Mouse (Mus musculus): ENCODE data around the gene Spop. TPM values are rescaled to one million over a fixed set of nuclear protein-coding genes. Genes with fewer than 3 reads are reported as not detected.

Gene Spop
- total RNA-seq (2021): 100 to 1,000 TPM; 122 to 124 TPM
- long read RNA-seq, experiment 1, transcript Spop-202 (11 exons, 2,881 nt): minor isoform, 43 of 256 reads
- long read RNA-seq, experiment 1, transcript Spop-201 (10 exons, 3,063 nt): major isoform, 151 of 256 reads
- long read RNA-seq, experiment 1, partial matches to known transcripts: 20 of 256 reads
- long read RNA-seq, experiment 1, other reads (novel, unspliced or antisense): 42 of 256 reads
- long read RNA-seq, experiment 2, transcript Spop-202 (11 exons, 2,881 nt): minor isoform, 50 of 387 reads
- long read RNA-seq, experiment 2, transcript Spop-201 (10 exons, 3,063 nt): major isoform, 240 of 387 reads
- long read RNA-seq, experiment 2, partial matches to known transcripts: 34 of 387 reads
- long read RNA-seq, experiment 2, other reads (novel, unspliced or antisense): 63 of 387 reads

DNA sequence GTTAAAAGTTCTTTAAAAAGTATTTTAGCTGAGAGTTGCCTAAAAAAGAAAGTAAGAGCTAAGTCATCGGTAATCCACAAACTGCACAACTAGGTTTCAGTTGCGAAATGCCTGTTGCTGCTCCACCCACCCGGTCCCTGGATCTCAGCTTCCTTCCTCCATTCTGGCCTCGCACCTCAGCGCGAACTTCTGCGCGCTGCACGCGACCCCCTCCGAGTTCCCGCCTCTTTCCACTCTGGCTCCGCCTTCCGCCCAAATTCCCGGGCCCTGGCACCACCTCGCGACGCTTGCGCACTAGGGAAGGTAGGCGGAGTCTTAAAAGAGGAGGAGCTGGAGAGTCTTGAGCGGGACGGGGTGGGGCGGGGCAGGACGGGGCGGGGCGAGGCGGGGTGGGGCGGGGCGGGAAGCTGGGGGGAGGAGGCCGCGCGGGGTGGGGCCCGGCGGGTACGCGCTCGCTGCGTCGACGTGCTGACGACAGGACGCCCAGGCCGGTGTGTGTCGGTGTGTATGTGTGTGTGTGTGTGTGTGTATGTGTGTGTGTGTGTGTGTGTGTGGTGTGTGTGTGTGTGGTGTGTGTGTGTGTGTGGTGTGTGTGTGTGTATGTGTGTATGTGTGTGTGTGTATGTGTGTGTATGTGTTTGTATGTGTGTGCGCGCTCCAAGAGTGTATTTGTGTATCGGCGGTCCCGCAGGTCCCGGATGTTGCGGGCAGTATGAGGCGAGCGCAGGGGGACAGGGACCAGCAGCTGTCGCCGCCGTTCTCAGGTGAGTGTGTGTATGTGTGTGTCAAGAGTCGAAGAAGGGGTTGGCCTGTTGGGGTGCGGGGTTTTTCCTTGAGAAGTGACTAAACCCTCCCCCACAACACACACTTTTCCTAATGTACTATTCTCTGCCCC lies at the start of gene Spop:
Gene Spop, plus strand, starts transcription at position 440 of the 895 bp plus-strand sequence.
- peak; percentile 83 to 91 for DNase-seq (ENCODE audit: low spot score in 2 of 2)

DNA sequence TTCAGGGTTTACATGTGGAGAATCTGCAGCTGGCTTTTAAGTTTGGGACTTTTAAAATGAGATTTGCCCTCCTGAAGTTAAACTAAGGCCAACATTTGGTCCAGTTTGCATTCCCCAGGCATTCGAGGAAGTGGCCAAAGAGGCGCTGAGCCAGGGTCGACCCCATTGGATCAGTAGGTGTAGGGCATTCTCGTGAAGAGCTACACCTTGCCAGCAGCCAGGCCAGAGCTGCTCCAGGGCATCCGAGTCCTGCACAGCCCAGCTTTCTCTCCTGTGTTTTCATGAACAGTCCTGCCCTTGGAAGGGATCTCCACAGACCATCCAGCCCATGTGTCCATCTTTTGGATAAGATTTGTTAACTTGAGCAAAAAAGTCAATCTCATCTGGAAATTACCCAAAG lies 49.5 kb upstream of the Spop start:
- DNase-seq (ENCODE audit: low spot score in 2 of 2): no peak

DNA sequence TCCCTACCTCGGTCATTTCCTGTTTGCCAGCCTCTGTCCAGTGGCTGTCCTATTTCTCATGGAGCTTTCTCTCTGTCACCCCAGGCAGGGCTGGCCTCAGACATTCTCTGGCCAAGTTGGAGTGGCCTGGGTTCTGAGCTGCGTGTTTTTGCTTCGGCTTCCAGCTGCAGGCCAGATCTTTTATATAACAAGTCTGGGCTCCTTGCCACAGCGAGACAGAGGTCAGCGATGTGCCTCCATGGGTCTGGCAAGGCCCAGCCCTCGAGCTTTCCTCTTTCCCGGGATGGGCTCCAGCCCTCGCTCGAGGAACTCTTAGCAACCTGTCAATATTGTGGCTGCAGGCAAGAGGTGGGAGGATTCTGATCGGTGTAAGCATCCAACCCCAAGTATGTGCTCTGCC lies 48.3 kb upstream of the Spop start:
- peak in 1 of 2 experiments; percentile 28 for DNase-seq (ENCODE audit: low spot score in 2 of 2)

DNA sequence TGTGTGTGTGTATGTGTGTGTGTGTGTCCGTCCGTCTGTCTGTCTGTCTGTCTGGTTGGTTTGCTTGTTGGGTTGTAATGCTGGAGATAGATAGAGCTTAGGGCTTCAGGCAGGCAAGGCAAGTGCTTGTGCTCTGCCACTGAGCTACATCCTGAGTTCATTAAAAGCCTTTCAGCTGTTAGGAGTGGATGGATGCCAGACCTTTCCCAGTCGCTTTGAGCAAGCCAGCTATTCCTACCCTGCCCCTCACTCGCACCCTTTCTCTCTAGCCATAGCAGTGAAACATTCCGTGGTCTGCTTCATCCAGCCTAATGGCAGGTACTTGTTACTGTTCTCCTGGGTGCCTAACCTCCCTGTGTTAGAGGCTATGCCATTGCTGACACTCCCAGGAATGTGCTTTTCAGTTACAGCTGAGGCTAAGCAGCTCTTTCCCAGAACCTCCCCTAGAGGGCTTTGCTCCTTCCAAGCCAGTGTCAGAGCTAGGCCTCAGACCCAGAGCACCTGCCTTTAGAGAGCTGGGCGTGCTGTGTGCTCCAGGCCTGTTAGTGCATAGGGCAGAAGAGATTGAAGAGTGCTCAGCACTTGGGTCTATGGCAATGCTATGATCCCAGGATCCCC lies 47.5 kb upstream of the Spop start:
- DNase-seq (ENCODE audit: low spot score in 2 of 2): no peak

DNA sequence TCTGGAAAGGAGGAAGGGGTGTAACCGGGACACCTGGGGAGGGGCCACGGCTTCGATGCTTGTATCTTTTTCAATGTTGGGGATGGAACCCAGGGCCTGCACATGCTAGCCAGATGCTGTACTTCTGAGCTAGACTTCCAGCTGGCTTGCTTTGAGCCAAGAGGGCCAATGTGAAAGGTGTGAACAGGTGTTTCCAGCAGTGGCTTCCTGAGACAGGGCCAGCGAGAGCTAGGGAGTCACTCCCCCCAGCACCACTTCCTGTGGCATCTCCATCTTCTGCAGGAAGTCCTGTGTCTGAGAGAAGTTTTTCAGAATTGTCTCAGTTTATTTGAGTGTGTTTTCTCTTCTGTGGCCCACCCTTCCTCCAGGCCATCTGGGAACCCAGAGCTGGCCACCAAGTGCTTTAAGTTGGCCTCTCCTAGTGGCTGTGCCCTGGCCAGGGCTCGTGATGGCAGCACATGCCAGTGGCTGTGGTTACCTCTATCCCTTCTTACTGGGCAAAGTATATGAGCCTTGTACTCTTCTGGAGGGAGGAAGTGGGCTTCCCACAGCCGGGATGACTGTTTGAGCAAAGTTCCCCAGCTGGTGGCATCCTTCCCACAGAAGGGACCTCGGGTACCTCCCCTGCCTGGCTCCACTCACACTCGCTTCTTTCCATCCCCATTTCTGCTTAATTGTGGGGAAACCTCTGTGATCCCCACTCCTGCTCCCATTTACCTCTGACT lies 46.7 kb upstream of the Spop start:
- no peak for DNase-seq (ENCODE audit: low spot score in 2 of 2)

DNA sequence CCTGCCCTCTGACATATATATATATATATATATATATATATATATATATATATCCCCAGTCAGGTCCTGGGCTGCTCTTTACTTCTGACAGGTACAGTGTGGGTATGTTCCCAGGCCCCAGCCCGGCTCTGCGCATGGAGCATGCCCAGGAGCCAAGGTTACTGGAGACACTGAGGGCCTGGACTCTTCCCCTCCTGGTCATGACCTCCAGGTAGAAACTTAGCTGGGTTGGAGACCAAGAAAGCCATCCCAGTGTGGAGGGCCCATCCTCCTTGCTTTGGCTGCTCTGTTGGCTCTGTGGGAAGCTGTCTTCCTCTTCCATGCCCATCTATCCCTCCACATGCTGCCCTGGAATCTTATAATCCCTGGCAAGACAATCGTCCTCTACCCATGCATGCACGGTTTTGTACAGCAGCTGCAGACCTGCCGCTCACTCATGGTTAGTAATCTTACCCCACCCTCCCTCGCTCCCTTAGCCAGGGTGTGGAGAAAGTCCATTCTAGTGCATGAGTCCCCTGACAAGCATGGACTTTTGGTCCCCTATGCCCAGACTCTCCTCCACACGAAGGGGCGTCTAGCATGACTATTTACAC lies 45.6 kb upstream of the Spop start:
- DNase-seq (ENCODE audit: low spot score in 2 of 2): no peak

DNA sequence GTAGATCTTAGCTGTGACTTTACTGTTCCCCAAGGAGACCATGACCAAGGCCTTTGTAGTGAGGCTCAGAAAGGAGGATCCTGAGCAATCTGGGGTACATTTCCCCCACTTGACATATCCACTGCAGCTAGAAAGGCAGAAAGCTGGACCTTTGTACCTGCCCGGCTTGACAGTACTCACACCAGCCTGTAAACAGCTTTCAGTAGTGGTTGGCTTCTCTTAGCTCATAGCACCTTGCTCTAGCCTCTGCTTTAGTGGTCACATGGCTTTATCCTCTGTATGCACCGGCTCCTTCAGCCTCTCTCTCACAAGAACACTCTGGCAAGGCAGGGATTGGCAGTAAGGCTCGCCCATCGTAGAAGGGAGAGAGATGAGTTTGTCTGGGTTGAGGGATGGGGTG lies 45.0 kb upstream of the Spop start:
- no peak for DNase-seq (ENCODE audit: low spot score in 2 of 2)

DNA sequence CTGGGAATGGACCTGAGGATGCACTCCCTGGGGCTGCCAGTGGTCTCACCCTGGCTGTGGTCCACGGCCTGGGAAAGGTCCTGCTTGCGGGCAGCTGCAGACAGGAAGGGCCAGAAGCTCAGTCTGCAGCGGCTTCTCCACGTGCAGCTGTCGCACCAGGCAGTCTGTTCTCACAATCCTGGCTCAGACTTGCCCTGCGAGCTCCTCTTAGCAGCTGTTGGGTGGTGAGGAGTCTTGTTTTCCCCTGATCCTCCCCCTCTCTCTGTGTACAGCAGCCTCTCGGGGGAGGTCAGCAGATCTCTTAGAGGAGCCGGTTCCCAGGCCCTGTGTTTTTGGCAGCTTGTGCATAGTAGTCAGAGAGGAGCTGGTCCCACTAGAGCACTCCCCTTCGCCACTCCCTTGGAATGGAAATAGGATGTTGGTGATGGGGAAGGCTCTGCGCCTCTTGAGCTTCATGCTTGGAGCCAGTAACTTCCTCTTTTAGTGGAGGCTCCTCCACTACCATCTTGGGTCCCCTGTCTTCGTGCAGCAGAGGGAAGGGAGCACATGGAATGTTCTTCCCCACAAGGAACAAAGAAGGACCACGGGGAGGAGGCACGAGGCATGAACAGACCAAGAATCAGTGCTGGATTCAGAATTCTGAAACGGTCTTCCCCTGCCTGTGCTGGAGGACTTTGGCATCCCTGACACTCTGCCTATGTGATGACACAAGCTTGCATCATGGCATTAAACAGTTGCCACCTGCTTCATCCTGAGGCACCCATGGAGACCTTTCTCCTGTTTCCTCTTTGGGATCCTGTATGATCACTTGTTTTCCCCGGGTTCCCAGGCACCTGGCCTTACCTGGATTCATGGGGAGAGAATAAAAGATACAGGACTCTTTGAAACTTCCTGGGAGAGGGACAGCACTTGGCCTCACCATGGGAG lies 43.7 kb upstream of the Spop start:
- no peak for DNase-seq (ENCODE audit: low spot score in 2 of 2)

DNA sequence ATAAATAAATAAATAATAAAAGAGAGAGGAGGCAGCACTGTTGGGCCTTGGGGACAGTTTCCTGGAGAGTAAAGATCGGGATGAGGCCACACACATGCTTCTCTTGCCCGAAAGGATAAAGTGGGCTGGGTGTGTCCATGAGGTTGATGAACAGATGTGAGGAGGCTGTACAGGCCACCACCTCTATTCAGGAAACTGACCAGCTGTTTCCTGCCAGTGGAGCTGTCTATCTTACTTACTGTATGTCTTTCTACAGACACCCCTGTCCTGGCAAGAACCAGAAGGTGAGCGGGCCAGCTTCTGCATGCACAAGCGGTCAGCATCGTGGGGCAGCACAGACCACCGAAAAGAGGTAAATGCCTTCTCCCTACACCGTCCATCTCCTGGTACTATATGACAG lies 42.7 kb upstream of the Spop start:
- no peak for DNase-seq (ENCODE audit: low spot score in 2 of 2)

DNA sequence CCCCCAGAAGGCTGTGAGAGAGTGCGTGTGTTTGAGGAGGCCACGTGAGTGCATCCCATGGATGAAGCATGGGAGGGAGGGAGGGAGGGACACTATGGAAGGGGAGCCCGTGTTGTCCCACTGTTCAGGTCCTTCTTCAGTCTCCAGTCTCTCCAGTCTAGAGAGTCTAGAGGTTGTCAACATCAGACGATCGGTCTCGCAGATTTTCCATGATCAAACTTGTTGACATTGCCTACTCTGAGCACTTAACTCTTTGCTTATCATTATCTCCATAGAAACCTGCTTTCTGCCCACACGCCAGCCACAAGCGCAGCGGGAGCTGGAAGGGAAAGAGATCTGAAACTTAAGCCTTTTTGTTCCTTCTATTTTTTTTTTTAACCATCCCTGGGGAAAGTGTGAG lies 35.0 kb upstream of the Spop start:
- no peak for DNase-seq (ENCODE audit: low spot score in 2 of 2)

DNA sequence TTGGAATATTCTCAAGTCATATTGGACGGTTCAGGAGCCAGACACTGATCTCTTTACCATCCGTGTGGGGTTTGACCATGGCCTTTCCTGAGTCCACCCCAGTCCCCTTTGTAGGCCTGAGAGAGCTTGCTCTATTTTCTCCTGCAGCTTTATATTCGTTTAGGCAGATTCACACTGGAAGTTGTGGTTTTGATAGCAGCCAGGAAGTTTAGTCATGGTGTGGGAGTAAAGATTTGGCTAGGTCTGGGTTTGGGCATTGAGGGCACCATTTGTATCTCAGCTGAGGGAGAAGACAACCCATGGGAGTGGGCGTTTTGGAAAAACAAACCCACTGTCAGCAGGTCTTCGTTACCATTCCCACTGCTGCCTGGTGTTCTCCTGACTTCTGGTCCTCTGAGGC lies 34.3 kb upstream of the Spop start:
- DNase-seq (ENCODE audit: low spot score in 2 of 2): no peak

DNA sequence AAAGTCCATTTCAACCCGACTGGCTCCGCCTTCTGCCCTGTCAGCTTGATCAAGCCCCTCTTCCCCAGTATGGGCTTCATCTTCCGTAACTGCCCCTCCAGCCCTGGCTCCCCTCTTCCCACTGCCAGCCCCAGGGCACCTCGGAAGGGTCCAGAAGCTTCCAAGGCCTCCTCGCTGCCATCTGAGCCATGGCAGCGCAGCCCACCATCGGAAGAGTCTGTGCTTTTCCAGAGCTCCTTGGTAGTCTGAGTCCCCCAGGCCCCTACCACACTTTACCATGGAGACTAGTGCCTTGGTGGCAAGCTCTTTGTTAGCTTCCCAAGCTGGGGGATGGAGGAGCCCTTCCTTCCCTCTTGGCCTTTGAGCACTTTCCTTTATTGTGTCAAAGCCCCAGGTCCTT lies 33.2 kb upstream of the Spop start:
- DNase-seq (ENCODE audit: low spot score in 2 of 2): no peak

DNA sequence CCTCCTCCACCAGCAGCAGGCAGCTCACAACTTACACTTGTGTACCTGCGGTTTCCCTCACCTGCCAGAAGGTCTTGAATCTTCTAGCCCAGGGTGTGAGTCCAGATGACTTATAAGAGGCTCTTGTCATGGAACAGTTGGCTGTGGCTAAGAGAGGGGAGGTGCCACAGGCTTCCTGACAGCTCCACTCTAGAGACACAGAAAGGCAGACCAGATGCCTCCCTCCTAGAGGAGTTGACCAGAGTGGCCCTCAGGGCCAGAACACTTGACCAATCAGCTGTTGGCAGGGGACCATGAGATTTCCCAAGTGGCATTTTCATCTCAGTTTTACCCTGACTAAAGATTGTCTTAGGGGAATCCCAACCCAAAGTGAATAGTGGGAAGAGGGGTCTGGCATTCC lies 32.7 kb upstream of the Spop start:
- DNase-seq (ENCODE audit: low spot score in 2 of 2): no peak

DNA sequence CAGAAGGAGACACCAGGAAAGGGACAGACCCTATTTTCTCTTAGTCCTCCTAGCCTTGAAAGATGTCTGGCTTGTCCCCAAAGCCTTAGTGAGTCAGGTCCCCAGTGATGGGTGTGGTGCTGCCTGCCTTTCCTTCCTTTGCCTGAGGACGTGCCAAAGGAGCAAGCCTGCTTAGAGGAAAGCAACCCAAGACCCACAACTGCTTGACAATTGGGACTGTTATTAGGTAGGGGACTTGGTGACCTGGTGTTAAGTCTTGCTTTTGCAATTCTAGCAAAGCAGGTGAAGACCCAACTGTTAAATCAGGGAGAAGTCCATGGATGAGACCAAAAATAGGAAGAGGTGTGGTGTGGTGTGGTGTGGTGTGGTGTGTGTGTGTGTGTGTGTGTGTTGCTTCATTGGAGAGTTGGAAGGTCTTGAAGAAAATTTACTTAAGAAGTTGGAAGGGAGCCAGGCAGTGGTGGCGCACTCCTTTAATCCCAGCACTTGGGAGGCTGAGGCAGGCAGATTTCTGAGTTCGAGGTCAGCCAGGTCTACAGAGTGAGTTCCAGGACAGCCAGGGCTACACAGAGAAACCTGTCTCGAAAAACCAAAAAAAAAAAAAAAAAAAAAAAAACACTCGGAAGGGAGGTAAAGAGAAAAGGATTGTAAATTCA lies 30.4 kb upstream of the Spop start:
- DNase-seq (ENCODE audit: low spot score in 2 of 2): no peak

DNA sequence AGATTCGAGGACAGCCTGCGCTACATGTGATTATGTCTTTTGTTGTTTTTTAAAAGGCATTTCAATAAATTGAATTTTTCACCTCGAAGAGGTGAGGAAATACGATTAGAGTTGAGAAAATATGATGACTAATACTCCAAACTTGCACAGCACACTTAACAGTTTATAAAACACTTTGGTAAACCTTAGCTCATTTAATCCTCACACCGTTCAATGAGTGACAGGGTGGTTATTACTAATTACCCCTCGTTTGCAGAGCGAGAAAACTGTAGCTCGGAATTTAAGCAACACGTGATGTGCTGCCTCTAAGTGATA lies 29.9 kb upstream of the Spop start:
- DNase-seq (ENCODE audit: low spot score in 2 of 2): no peak

DNA sequence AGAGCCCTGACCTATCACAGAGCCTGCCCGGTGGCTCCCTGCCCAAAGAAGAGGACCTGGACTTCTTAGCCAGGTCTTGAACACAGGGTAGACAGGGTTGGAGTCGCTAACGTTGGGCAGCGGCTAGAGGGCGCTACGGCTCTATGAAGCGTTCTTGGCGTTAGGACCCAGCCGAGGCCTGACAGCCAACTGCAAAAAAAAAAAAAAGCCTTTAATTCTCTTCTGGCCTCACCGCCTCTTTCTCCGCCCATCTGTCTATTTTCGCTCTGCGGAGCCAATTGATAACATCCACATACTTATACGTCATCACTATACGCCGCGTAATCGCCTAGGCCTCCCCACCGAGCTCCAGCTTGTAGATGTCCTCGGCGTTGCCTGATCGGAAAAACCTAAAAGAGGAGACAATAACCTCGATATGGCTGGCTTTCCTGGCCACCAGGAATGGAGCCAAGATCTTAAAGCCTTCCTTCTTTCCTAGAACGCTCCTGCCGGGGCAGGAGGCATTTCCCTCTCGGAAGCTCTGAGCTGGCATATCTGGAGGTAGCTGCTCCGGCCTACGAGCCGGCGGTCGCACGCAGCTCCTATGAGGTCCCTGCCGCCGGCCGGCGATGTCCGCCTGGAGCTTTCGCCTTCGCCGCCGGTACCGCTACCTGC lies 29.4 kb upstream of the Spop start, which contains the start of gene Slc35b1:
Gene Slc35b1, plus strand, starts transcription at position 374 of the 654 bp plus-strand sequence.
- peak; percentile 64 to 87 for DNase-seq (ENCODE audit: low spot score in 2 of 2)

DNA sequence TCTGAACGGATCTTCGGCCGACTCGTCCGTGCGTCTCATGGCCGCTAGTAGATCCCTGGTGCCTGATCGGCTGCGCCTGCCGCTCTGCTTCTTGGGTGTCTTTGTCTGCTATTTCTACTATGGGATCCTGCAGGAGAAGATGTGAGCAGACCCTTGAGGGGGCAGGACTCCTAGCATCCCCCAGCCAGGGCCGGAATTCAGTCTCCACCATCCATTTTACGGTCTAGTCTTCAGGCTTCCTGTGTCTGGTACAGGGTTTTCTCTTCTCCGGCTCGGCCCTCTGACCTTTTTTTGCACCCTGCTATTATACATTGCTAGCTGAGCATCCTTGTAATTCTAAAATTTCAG lies 28.9 kb upstream of the Spop start:
- DNase-seq (ENCODE audit: low spot score in 2 of 2): no peak

DNA sequence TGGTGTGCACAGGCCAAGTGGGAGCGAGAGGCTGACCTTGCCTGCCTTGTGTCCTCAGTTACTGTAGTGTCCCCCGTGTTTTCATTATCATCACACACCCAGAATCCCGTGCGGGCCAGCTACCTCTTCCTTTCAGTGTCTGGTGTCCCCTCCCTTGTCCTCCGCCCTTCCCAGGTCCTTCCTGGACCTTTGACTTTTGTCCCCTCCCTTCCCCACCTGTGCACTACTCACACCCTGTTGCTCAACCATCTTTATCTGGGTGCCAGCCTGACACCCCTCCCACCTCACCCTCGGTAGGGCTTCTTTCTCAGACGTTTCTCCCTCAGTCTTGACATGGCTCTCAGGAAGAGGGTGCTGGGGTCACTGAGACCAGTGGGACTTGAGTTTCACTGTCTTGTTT lies 26.5 kb upstream of the Spop start:
- DNase-seq (ENCODE audit: low spot score in 2 of 2): no peak

DNA sequence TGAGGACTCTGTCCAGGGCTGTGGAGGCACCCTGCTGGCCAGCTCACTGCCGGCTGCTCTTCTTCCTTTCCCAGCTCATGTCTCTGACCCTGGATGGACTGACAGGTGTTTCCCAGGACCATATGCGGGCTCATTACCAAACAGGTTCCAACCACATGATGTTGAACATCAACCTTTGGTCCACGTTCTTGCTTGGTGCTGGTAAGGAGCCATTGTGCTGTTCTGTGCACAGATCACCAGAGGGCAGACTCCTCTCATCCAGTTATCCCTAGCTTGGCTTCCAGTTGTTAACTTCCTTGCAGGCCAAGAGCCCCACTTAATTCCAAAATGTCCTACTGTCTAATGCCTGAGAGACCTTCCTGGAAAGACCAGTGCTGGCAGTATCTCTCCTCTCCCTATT lies 24.9 kb upstream of the Spop start:
- no peak for DNase-seq (ENCODE audit: low spot score in 2 of 2)

Data from adrenal gland, postnatal 4 days (tissue).